Mouse (Mus musculus) CD4-positive helper T cell, adult 2 months (primary cell): ENCODE data around the gene Cpa2.

Experiments
- DNase-seq: peaks from one replicate; pipeline ENCODE4 v3.0.0-alpha.2; 2012; ENCODE audit warnings: low read depth, missing footprints, low spot score

Gene Cpa2

DNA sequence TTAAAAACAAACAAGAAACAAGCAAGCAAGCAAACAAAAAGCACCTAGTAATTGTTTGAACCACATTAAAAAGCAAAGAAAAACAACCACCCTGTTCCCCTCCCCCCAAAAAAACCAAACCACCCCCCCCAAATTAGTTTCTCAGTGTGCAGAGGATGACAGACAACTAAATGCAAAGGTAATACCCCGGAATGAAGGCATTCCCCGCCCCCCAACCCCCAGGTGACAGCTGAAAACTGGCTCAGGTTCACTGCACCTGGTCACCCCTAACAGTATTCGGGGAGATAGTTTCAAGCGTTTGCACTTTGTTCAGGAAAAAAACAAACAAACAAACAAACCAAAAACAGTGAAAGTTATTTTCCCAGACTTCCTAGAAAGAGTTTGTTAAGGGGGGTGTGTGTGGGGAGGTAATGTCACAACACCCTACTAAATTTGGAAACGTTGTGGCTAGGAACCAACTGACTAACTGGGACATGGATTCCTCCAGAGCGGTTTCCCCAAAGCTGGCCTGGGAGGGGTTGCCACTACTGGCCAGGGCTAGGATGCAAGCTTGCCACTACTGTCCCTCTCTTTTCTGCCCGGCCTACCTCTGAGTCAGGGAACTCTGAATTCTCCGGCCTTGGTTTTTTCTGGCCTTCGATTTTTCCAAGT is 6.4 kb downstream of the Cpa2 start:
- DNase-seq, result no peak

DNA sequence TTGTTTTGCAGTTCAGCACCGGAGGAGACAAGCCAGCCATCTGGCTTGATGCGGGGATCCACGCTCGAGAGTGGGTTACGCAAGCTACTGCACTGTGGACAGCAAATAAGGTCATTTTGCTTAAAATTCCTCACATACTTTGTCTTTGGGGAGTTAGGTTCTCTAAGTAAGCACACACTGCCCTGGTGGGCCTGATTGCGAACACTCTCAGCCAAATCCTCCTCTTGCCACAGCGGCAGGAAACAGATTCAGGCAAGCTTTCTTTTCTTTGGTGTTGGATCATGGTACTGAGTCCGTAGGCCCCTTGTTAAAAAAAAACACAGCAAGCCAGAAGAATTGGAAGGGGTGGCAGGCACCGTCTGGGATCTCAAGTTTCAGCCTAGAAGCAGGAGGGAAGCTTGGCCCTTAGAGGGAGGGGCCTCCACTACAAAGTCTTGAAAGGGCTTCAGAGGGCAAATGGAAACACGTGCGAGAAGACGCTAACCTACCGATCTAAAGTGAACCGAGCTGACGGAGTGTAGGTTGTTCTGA is 7.9 kb downstream of the Cpa2 start:
- no peak for DNase-seq

DNA sequence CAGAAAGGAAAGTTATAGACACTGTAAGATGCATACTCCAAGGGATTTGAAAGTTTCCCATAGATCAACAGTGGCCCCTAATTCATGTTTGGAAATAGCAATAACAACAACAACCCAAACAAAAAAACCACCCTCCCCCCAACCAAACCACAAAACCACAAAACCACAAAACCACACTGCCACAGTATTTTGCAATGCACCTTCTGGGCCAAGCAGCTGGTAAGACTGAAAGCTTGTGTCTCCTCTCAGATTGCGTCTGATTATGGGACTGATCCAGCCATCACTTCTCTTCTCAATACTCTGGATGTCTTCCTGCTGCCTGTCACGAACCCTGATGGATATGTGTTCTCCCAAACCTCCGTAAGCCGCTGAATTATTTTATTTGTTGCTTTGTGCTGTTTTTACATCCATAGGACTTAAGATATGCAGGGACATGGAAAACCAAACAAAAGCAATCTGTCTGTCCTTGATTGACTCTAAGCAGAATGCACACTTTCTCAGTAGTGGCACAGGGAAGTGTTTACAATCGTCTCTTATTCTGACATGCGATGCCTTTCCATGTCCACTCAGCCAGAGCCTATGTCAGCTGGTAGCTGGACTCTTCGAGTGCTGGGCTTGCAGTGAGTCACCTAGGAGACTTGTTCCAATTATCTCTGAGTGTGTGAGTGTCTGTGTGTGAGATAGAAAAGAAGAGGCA is 9.3 kb downstream of the Cpa2 start:
- DNase-seq, result peak; percentile 16

DNA sequence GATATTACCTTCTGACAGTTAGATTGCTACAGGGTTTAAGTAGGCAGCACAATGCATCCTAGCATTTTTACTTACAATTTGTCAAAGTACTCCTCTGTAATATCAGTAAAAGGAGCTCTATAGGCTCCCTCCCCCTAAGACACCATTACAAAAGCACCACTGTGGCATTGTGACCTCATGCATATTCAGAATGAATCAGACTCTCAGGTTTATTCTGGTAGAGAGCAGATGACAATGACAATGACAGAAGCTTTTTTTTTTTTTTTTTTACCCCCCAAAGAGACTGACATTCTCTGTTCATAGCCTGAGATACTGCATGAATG is 9.8 kb downstream of the Cpa2 start:
- no peak for DNase-seq

DNA sequence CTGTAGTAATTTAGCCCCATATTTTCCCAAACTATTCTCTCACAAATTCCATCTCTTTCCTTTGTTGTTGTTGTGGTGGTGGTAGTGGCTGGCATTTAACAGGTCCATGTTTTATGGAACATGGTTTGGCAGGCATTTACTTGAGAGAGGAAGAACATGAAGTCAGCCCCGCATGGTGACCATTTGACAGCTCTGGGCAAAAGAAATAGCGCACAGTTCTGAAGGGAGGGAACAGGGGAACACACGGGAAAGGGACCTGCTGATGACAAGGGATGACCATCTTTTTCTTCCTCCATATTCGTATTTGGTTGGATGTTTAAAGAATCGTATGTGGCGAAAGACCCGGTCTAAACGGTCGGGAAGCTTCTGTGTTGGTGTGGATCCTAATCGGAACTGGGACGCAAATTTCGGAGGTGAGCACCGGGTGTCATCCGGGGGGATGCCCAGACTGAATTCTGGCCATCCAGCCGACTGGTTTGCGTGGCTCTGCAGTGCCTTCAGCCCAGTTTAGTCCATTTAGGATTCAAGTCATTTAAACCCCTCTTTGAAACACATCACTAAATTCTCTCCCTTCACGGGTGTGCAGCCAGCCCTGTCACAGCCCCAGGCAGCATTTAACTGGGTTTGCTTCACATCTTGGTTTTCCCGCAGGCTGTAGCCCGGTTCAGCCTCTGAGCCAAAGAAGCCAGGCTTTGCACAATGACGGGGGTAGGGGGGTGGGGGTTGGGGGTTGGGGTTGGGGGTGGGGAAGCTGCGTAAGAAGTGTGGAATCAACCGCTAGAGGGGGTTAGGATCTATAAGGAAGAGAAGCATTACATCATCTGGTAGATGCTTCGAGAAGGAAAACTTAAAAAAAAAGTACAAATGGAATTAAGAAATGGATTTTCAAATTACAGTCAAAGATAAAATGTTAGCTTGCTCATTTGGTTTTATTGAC is 10.5 kb downstream of the Cpa2 start:
- DNase-seq, result no peak

DNA sequence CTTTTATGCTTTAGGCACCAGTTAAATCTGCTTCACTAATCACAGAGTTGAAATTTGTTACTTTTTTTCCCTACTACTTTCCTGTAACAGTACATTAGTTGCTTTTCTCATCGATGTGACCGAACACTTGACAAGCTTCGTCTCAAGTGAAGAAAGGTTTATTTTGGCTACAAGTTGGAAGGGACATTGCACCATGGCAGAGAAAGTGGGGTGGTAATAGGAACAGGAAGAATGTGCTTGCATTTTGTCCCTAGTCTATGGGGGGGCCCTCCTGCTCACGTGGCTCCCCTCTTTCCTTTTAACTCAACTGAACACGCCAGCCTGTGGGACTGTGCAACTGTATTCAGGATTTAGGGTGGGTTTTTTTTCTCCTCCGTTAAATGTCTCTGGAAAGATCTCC is 11.2 kb downstream of the Cpa2 start:
- no peak for DNase-seq

DNA sequence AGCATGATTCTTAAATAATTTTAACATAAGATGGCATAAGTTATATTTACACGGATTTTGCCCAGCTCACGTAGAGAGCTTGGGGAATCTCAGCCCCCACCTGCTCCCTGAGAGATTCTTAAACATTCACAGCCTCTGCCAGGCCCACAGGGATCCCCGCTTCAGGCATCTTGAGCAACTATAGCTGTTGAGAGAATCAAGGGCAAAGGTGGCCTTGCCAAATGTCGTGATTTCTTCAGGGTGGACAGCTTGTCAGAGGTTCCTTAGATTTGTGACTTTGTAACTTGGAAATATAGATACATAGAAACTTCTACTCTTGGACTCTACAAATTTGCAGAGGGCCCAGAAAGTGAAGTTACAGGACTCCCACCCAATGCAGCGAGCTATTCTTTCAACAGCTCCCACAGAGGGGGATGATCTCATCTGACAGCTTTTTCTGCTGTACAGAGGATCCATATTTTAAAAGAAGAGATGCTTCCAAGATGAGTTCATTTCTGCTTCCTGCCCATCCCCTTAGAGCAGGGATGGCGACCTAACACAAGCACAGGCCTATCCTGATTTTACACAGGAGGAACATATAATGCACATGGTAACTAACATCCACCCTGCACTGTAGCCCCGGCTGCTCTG is 12.1 kb downstream of the Cpa2 start:
- no peak for DNase-seq

DNA sequence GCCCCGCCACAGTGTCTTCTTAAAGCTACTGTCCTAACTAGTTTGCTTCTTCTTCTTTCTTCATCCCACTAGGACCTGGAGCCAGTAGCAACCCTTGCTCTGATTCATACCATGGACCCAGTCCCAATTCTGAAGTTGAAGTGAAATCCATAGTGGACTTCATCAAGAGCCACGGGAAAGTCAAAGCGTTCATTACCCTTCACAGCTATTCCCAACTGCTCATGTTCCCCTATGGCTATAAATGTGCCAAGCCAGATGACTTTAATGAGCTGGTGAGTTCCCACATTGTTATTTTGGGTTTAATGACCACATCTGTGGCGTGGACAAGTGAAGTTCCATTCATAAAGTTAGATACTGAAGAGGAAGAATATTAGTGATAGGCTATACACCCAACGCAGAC is 12.7 kb downstream of the Cpa2 start:
- DNase-seq, result no peak

DNA sequence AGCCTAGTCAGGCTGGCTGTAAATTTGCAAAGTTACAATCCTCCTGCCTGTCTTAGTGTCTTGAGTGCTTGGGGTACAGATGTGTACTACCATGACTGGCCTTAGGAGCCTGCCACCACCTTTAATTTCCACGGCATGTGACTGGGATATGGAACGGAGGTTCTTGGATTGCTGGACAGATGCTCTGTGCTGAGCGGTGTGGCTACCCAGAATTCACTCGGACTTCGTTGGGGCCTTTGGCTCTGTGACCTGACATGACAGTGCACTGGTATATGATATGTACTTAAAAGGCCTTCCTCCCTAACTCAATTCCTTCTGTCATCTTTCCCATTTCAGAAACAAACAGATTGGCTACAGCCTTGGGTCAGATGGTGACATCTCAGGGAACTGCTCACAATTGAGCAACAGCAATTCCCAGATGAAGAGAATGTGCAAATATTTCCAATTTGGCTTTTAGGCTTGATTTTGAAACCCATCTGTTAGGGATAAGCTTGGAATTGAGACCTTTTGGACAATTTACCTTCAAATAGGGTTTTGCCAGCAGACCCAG is 13.3 kb downstream of the Cpa2 start:
- no peak for DNase-seq

DNA sequence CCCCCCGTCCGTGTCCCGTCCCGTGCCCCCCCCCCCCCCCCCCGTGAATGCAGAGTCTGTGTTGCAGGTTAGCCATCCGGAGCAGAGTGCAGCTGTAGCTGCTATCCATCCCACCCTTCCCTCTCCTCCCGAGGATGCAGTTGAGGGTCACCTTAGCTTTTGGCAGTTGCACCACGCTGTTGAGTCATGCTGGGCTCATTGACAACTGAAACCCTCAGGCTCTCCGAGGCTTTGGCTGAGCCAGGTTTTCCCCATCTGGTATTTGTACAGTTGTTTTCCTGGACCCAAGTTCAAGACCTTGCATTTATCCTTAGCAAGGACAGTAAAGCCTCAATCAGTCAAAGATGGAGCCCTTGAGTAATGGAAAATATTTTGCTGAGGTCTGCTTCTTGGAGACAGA is 14.7 kb downstream of the Cpa2 start:
- no peak for DNase-seq

DNA sequence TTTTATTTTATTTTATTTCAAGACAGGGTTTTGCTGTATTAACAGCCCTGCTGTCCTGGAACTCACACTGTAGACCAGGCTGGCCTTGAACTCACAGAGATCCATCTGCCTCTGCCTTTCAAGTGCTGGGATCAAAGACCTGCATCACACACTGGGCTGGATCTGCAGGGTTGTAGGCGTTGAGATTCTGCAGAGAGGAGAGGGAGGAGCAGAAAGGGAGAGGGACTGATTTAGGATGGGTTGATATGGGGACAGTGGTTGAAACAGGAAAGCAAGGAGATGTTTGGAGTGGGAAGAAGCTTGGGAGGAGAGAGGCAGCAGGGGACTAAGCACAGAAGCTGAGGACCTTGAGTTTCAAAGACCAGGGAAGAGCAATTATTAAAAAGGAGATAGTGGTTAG is 18.3 kb downstream of the Cpa2 start:
- DNase-seq, result no peak

DNA sequence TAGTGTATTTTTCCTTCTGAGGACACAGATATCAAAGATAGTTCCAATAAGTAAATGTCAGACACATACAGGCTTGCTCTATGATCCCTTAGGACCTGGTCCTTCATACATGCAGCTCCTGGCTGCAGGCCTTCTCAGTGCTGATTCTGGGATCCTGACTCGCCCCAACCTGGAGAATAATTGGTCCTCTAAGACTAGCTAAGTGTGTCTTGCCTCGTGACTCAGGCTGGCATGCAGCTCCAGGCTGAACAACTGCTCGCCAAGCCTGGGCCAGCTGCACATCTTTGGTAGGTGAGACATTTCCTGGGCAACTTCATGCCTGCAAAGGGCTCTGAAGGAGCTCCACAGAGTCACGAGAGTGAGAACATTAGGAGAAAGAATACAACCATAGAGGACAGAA is 20.8 kb downstream of the Cpa2 start:
- no peak for DNase-seq

DNA sequence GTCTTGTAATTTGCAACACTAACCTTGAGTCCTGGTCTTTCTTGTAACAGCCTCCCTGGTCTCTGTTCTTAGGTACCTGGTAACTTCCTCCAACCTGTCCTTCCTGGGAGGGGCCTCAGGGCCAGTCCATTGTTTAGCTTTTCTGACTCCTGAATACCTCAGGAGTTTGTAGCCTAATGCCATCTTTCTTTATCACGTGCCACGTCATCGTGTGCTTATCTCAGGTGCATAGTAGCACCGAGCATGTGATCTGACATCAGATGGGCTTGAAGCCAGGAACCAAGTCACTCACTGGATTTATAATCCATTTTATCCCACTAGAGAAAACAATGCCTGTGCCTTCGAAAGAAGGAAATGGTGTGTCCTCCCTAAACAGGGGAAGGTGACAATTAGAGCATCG is 22.2 kb downstream of the Cpa2 start:
- no peak for DNase-seq

DNA sequence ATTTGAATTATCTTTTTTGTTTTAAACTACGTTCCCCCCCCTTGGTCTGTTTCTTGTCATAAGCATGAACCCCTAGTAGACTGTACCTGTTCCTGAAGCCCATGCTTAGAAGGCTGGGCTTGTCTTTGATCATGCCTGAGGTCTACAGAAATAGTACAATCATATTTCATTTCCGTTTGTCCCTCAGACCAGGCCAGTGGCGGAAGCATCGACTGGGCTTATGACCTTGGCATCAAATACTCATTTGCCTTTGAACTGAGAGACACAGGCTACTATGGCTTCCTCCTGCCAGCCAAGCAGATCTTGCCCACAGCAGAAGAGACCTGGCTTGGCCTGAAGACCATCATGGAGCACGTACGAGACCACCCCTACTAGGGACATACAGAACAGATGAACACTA is 22.7 kb downstream of the Cpa2 start:
- no peak for DNase-seq

DNA sequence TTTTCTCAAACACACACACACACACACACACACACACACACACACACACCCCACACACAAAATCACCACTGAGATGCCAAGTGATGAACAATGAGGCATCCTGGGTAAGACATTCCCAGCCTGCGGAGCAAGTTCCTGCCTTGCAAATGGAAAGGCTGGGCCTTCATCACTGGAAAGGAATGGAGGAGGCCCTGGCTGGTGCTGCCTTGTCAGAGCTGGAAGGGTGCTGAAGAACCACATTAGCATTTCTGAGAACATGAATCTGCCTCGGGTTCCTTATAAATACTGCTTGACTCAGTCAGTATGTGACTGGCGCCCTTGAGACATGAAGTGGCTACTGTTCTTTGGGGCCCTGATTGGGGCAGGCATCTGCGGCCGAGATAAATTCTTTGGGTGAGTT is 26.7 kb downstream of the Cpa2 start, which contains the start of gene Cpa4:
TSS of gene Cpa4 (plus strand) at position 301 of the 400 bp plus-strand sequence.
- DNase-seq, result no peak

DNA sequence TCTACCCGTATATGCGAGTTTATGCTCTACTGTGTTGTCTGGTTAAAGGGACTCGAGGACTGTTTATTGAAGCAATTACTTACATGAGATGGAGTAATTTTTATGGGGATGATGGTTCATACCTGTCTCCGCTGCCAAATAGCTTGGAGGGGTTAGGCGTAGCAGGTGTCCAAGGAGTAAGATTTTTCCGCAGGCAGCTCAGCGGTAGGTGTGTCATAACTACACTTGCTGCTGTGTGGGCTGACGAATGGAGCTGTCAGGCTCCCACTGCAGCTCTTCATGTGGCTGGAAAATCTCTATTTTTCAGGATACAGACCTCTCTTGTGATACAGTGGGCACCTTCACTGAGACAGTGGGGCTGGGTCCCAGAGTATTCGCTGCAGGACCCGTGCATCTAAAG is 27.9 kb downstream of the Cpa2 start:
- no peak for DNase-seq

DNA sequence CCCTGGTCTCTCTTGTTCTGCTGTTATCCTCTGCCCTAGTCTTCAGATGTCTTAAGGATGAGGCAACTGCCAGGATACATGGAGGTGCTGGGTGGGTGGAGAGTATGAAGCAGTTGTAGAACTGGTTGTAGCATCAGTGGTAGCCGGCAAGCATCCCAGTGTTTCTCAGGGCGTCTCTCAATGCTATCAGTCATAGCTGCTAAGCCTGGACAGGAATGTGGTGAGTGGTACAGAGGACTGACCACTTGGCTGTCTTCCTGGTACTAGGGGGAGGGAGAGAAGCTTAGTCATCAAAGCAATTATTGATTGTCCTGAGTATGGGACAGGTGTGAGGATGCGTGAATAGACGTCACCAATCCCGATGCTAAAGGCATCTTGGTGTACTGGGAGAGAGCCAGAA is 28.6 kb downstream of the Cpa2 start:
- DNase-seq, result no peak

DNA sequence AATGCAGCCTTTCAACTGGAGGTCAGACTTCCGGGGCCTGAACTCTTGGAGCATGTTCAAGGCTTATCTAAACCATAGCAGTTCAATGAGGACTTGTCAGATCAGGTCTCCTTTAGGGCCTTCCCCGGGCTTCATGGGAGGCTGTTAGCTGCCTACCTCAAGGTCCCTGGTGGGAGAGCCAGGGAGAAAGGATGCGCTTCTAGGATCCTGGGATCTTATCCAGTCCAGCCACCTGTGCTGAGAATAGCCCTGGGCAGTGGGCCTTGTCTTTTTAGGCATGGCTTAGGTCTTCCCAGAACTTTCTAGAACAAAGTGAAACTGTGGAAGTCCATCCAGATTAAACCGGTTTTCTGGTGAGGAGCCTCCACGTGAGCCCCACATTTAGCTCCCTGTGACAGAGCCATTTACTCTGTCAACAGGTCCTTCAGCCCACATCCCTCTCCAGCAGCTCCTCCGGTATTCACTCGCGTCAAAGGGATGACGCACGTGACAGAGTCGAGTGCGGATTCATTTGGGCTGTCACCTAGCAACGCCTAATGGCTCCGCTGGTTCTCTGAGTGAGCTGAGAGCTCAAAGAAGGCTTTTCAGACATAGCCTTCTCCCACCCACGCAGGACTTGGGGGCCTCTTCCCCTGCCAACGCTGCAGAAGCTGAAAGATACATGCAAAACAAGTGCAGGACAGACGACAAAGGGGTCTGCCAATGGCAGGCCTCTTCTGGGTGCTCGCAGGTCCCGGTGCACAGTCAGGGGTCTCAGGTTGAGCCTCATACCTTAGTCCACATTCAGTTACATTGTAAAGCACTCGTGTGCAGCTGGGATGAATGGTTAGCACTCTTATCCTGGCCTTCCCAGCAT is 31.3 kb downstream of the Cpa2 start:
- no peak for DNase-seq

DNA sequence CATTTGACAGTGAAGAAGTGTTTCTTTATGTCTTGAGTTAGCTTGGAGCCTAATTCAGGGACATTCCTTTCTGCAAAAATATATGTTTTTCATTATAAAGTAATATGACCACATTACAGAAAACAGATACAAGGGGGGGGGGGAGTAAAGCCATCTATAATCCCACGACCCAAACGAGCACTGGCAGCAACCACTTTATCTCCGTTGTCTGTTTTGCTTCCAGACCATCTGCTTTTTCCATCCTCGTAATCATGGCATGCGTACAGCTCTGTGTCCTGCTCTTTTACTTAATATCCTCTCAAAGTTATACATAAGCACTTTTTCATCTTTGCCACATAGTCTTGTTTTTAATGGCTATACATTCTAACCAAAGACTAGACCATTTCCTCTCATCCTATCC is 32.0 kb downstream of the Cpa2 start:
- DNase-seq, result no peak

DNA sequence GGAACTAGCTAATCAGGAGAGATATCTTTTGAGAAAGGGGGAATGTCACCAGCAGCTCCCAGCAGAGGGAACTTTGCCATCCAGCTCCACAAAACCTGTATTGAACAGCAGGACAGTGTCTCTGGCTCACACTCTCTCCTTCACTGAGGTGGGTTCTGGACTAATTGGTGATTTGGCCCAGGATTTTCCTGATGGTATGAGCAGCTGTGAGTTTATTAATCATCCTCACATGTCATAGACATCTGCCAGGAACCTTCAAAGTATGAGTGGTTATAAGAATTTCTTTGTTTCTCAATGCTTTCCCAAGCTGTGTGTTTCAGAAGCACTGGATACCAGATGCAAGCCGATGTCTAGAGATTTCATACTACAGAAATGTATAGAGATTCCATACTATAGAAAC is 33.6 kb downstream of the Cpa2 start:
- no peak for DNase-seq
